Mouse (Mus musculus): ENCODE data around the gene Casp2. TPM values are rescaled to one million over a fixed set of nuclear protein-coding genes. Genes with fewer than 3 reads are reported as not detected.

Gene Casp2
- total and polyA plus RNA-seq, 3 experiments: 24.7 to 47.8 (median 31.6) TPM

- Histone ChIP-seq H3K4me2 (ENCODE audit: insufficient read depth, low read depth, poor library complexity, severe bottlenecking) (no peak overlapping the region), H3K9me3 (replicated peaks; ENCODE audit: low read length) (no peaks in the 10 kb centered on the region), H3K79me2 (replicated peaks; ENCODE audit: control insufficient read depth, extremely low read depth, insufficient read depth, poor library complexity, severe bottlenecking) (no peaks in the 10 kb centered on the region), H3K4me3 (replicated peaks in 1 of 3; ENCODE audit: low read depth in 2 of 3, low read length in 2 of 3, poor library complexity in 1 of 3) (no peak overlapping the region), H3K4me1 (ENCODE audit: control insufficient read depth in 1 of 2, insufficient read depth in 2 of 2) (no peaks in the 10 kb centered on the region), H3K27me3 (replicated peaks) (no peaks in the 10 kb centered on the region), H3K9ac (ENCODE audit: insufficient read depth, low read depth) (no peak overlapping the region), H3K27ac (ENCODE audit: insufficient read depth, low read depth) (no peak overlapping the region), H3K36me3 (replicated peaks in 1 of 2; ENCODE audit: control insufficient read depth in 1 of 2, insufficient read depth in 1 of 2, low read length in 1 of 2) (no peaks in the 10 kb centered on the region)
- in situ Hi-C loops (cut with MboI; ENCODE audit: low pct_ligation_motif_present, low pct_unique_long_range_greater_than_20kb, low sequenced_read_pairs): loop anchor here (10.0 to 25.0 kb wide), 2 partner anchors 94 to 356 kb away; partner anchors contain the start of genes Fam131b and Tcaf3
- DNase-seq (ENCODE audit: extremely low read depth): no peak
- no peak for TF ChIP-seq PAX5 (IDR thresholded peaks at IDR 0.05; ENCODE audit: low read length)
- dilution Hi-C loops (cut with MboI; ENCODE audit: extremely low pct_ligation_motif_present, extremely low pct_unique_long_range_greater_than_20kb, low sequenced_read_pairs): no loop called here
Measured at GRCm38 (mm10) chr6:42231191-42231590, 33.6 kb upstream of the Casp2 start.

GRCm38 (mm10) chr6:42237276-42237805, 27.4 kb upstream of the Casp2 start:
- in situ Hi-C loops (cut with MboI; ENCODE audit: low pct_ligation_motif_present, low pct_unique_long_range_greater_than_20kb, low sequenced_read_pairs) (loop anchor here (10.0 to 25.0 kb wide), 2 partner anchors 87 to 350 kb away; partner anchors contain the start of genes Fam131b and Tcaf3), dilution Hi-C loops (cut with MboI; ENCODE audit: extremely low pct_ligation_motif_present, extremely low pct_unique_long_range_greater_than_20kb, low sequenced_read_pairs) (no loop called here)
- Histone ChIP-seq H3K4me2 (ENCODE audit: insufficient read depth, low read depth, poor library complexity, severe bottlenecking) (no peak overlapping the region), H3K36me3 (replicated peaks in 1 of 2; ENCODE audit: control insufficient read depth in 1 of 2, insufficient read depth in 1 of 2, low read length in 1 of 2) (no peaks in the 10 kb centered on the region), H3K27me3 (replicated peaks) (no peaks in the 10 kb centered on the region), H3K9ac (ENCODE audit: insufficient read depth, low read depth) (no peak overlapping the region), H3K79me2 (replicated peaks; ENCODE audit: control insufficient read depth, extremely low read depth, insufficient read depth, poor library complexity, severe bottlenecking) (no peaks in the 10 kb centered on the region), H3K27ac (ENCODE audit: insufficient read depth, low read depth) (no peak overlapping the region), H3K4me3 (replicated peaks in 1 of 3; ENCODE audit: low read depth in 2 of 3, low read length in 2 of 3, poor library complexity in 1 of 3) (no peak overlapping the region), H3K4me1 (ENCODE audit: control insufficient read depth in 1 of 2, insufficient read depth in 2 of 2) (no peaks in the 10 kb centered on the region), H3K9me3 (replicated peaks; ENCODE audit: low read length) (no peaks in the 10 kb centered on the region)
- TF ChIP-seq ZKSCAN1 (IDR thresholded peaks at IDR 0.05; ENCODE audit: borderline replicate concordance, low read depth, low read length): no peak
- TF ChIP-seq ETS1 (conservative IDR thresholded peaks at IDR 0.05; ENCODE audit: low read depth, low read length): no peak
- no peak for TF ChIP-seq ZMIZ1 (IDR thresholded peaks at IDR 0.05; ENCODE audit: low read depth, low read length)
- no peak for TF ChIP-seq MAFK (IDR thresholded peaks at IDR 0.05; ENCODE audit: insufficient replicate concordance, low read length)
- TF ChIP-seq E2F4 (IDR thresholded peaks at IDR 0.05; ENCODE audit: insufficient replicate concordance, low read depth, low read length): no peak
- TF ChIP-seq JUND (conservative IDR thresholded peaks at IDR 0.05; ENCODE audit: low read depth, low read length): no peak
- no peak for TF ChIP-seq ELF1 (IDR thresholded peaks at IDR 0.05; ENCODE audit: low read depth, low read length)
- no peak for TF ChIP-seq NRF1 (IDR thresholded peaks at IDR 0.05; ENCODE audit: low read depth, low read length)
- TF ChIP-seq RCOR1 (conservative IDR thresholded peaks at IDR 0.05; ENCODE audit: low read depth, low read length): no peak
- TF ChIP-seq RAD21 (IDR thresholded peaks at IDR 0.05; ENCODE audit: low read depth, low read length): no peak
- no peak for TF ChIP-seq ZNF384 (IDR thresholded peaks at IDR 0.05; ENCODE audit: low read depth, low read length)
- TF ChIP-seq USF2 (conservative IDR thresholded peaks at IDR 0.05; ENCODE audit: low read depth, low read length): no peak
- no peak for TF ChIP-seq UBTF (IDR thresholded peaks at IDR 0.05; ENCODE audit: low read depth, low read length)
- TF ChIP-seq SIN3A (IDR thresholded peaks at IDR 0.05; ENCODE audit: low read length): no peak
- no peak for TF ChIP-seq HCFC1 (IDR thresholded peaks at IDR 0.05; ENCODE audit: low read depth, low read length)
- no peak for TF ChIP-seq TCF12 (IDR thresholded peaks at IDR 0.05; ENCODE audit: low read depth, low read length)
- no peak for TF ChIP-seq BHLHE40 (IDR thresholded peaks at IDR 0.05; ENCODE audit: low read depth, low read length)
- DNase-seq (ENCODE audit: extremely low read depth): no peak
